Mouse (Mus musculus) lung, postnatal 0 days (tissue): Measurements from ENCODE around the gene BC048562.
A peak's percentile ranks its signal among the peaks of the same experiment; 100 is the strongest.

ENCODE experiments used
- CTCF ChIP-seq: IDR thresholded peaks from 2 replicates; pipeline ENCODE4 v1.5.1; 2016; ENCODE audit warnings: antibody characterized with exemption, mild to moderate bottlenecking
- EP300 ChIP-seq: IDR thresholded peaks from 2 replicates; pipeline ENCODE4 v1.6.1; 2016; ENCODE audit warnings: antibody characterized with exemption, mild to moderate bottlenecking, control low read depth

DNA sequence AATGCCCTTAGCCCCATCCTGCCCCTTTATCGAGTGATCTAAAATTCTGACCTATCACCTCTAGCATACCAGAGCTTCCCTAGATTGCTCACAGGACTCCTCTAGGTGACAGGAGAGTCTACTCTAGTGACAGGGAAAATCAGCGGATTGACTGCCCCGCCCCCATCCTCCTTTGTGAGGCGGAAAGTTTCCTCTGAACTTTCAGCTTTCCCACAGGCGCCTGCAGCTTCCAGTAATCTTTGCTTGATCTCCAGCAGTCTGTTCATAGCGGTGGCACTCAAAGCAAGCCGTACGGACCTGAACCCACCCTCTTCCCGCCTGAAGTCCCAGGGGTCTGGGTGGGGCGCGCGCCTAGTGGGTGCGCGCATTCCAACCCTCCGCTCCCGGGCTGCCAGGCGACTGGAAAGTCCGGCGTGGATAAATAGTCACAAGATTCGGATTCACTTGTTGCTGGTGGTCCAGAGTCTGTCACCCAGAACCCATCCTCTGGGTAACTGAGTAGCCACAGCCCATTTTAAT is 42.4 kb downstream of the BC048562 start:
- TF ChIP-seq CTCF (peak; percentile 11), EP300 (peak; percentile 19)
